Mouse (Mus musculus): Measurements from ENCODE around the gene Cd22. TPM values are rescaled to one million over a fixed set of nuclear protein-coding genes. Genes with fewer than 3 reads are reported as not detected.
A peak's percentile ranks its signal among the peaks of the same experiment; 100 is the strongest.

The Cd22 gene
- total and polyA plus RNA-seq, 2 experiments from 2014 or later = 0.09 to 3.2 TPM

DNA sequence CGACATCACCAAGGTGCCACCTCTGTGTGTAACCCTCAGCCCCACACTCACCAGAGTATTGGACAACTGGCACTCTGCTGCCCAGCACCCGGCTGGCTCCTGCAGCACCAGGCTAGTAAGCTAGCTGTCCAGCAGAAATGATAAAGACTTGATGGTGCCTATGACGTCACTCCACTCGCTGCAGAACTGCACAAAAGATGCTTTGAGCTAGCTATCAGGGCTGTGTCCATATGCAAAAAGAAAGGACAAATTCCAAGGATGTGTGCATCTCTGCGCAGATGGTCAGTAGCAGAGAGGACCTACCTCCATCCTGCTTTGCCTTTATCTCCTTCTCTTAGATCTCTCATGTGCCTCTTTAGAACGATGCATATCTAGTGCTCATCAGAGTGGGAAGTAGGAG is 24.1 kb downstream of the Cd22 start, which contains the start of gene Ffar3:
Gene Ffar3, minus strand, starts transcription at position 101 of the 400 bp plus-strand sequence.
- Histone ChIP-seq H3K4me3 (ENCODE audit: low read length) (no peak within 1 kb of the TSS), H3K9me3 (ENCODE audit: low read length) (no peaks in the 10 kb centered on the region), H3K4me1 (ENCODE audit: insufficient read depth, low read length) (no peaks in the 10 kb centered on the region), H3K4me2 (ENCODE audit: low read depth, low read length) (no peak within 1 kb of the TSS), H3K27ac (no peak within 1 kb of the TSS), H3K9ac (replicated peaks; ENCODE audit: low read length) (no peak within 1 kb of the TSS), H3K27me3 (ENCODE audit: insufficient read depth, low read length) (no peaks in the 10 kb centered on the region), H3K36me3 (ENCODE audit: insufficient read depth, low read length) (no peaks in the 10 kb centered on the region)
- TF ChIP-seq CTCF (IDR thresholded peaks at IDR 0.05; ENCODE audit: low read depth) = no peak
- DNase-seq (ENCODE audit: low spot score) (no peak), ATAC-seq (no peak)
- 82% methylated on average over 6 of the region's 6 CpGs for WGBS

DNA sequence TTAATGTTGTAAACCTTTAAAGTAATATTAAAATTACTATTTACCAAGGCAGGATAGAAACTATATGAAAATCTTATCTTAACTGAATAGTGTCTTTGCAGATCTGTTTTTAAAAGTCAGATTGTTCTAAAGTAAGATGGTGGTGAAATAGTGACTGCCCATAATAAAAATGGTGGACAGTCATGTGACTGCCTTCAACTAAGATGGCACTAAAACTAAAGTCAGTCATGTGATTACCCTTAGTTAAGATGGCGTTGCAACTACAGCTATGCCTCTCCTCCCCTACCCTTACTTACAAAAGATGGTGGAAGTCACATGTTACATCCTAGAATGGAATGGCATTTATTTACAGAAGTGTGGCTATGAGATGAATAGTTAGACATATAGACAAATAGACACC is 28.7 kb downstream of the Cd22 start:
- Histone ChIP-seq H3K36me3 (ENCODE audit: insufficient read depth, low read length) (no peaks in the 10 kb centered on the region), H3K4me2 (ENCODE audit: low read depth, low read length) (no peak overlapping the region), H3K9me3 (ENCODE audit: low read length) (no peaks in the 10 kb centered on the region), H3K9ac (replicated peaks; ENCODE audit: low read length) (no peak overlapping the region), H3K27me3 (ENCODE audit: insufficient read depth, low read length) (no peaks in the 10 kb centered on the region), H3K27ac (no peak overlapping the region), H3K4me3 (ENCODE audit: low read length) (no peak overlapping the region), H3K4me1 (ENCODE audit: insufficient read depth, low read length) (no peaks in the 10 kb centered on the region)
- ATAC-seq (no peak), DNase-seq (ENCODE audit: low spot score) (no peak)
- 75% methylated on average over 1 of the region's 1 CpGs for WGBS
- TF ChIP-seq CTCF (IDR thresholded peaks at IDR 0.05; ENCODE audit: low read depth) = no peak

DNA sequence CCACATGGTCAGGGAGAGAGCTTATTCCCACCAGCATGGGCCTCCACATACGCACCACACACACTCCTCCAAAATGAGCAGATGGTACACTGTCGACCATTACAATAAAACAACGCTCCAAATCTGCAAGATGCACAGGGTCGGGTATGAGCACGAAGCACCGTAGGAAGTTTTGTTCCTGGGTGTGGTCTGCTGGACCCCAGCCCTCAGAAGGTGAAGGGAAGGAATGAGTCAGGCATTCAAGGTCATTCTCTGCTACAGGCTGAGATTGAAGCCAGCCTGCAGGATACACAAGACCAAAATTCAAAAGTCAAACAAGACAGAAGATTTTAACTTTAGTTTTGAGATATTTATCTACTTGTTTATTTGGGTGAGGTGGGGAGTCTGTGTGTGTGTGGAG is 32.2 kb downstream of the Cd22 start:
- no peak overlapping the region for H3K4me3 ChIP-seq (ENCODE audit: low read length)
- 63% methylated on average over 6 of the region's 6 CpGs for WGBS
- TF ChIP-seq CTCF (IDR thresholded peaks at IDR 0.05; ENCODE audit: low read depth) = no peak
- no peak overlapping the region for H3K4me2 ChIP-seq (ENCODE audit: low read depth, low read length)
- no peaks in the 10 kb centered on the region for H3K9me3 ChIP-seq (ENCODE audit: low read length)
- ATAC-seq (no peak), DNase-seq (ENCODE audit: low spot score) (no peak)
- H3K4me1 ChIP-seq (ENCODE audit: insufficient read depth, low read length) = no peaks in the 10 kb centered on the region
- H3K36me3 ChIP-seq (ENCODE audit: insufficient read depth, low read length) = no peaks in the 10 kb centered on the region
- H3K27ac ChIP-seq = no peak overlapping the region
- no peaks in the 10 kb centered on the region for H3K27me3 ChIP-seq (ENCODE audit: insufficient read depth, low read length)
- no peak overlapping the region for H3K9ac ChIP-seq (replicated peaks; ENCODE audit: low read length)

DNA sequence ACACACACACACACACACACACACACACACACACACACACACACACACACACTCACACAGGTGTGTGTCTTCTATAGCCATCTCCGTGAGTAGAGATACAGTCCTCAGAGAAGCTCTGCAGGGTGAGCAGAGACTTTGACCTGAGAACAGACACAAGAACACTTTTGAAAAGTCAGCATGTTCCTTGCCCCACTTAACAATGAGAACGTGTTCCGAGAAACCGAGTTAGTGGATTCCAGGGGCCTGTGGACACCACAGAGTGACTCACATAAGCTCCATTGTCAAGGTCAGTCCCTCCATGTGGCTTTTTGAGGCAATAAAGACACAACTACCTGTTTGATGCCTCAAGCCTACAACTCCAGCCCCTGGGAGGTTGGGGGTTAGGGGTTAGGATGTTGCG is 32.8 kb downstream of the Cd22 start:
- no peak for TF ChIP-seq CTCF (IDR thresholded peaks at IDR 0.05; ENCODE audit: low read depth)
- no peaks in the 10 kb centered on the region for H3K9me3 ChIP-seq (ENCODE audit: low read length)
- ATAC-seq = no peak

DNA sequence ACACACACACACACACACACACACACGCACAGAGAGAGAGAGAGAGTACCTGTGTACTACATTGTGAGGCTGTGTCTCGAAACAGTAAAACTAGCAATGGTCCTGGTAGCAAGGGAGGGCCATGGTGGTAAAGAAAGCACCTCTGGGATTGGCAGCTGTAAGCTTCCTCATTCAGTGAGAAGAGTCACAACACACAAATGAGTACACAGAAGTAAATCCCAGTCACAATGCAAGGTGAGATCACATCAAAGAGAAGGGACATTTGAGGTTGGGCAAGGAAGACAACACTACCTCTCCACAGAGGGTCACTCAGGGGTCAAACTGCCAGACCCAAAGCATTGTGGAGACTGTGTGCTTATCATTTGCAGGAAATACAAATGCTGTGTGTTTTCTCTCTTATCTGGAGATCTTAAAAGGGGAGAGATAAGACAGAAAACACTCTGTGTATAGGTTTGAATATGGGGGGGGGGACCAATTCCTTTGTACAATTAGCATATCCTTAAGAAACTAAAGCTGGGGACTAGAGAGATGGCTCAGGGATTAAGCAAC is 33.6 kb downstream of the Cd22 start:
- H3K9me3 ChIP-seq (ENCODE audit: low read length) = no peaks in the 10 kb centered on the region
- H3K4me1 ChIP-seq (ENCODE audit: insufficient read depth, low read length) = no peaks in the 10 kb centered on the region
- 74% methylated on average over 2 of the region's 2 CpGs for WGBS
- no peaks in the 10 kb centered on the region for H3K36me3 ChIP-seq (ENCODE audit: insufficient read depth, low read length)
- no peaks in the 10 kb centered on the region for H3K27me3 ChIP-seq (ENCODE audit: insufficient read depth, low read length)
- no peak overlapping the region for H3K9ac ChIP-seq (replicated peaks; ENCODE audit: low read length)
- no peak overlapping the region for H3K4me2 ChIP-seq (ENCODE audit: low read depth, low read length)
- H3K4me3 ChIP-seq (ENCODE audit: low read length) = no peak overlapping the region
- ATAC-seq (no peak), DNase-seq (ENCODE audit: low spot score) (no peak)
- TF ChIP-seq CTCF (IDR thresholded peaks at IDR 0.05; ENCODE audit: low read depth) = no peak
- no peak overlapping the region for H3K27ac ChIP-seq

More for the DNA sequence above, 32.8 kb downstream of the Cd22 start:
- WGBS = 82% methylated on average over 5 of the region's 5 CpGs
- H3K4me2 ChIP-seq (ENCODE audit: low read depth, low read length) = no peak overlapping the region
- no peak for DNase-seq (ENCODE audit: low spot score)
- no peak overlapping the region for H3K27ac ChIP-seq
- no peaks in the 10 kb centered on the region for H3K36me3 ChIP-seq (ENCODE audit: insufficient read depth, low read length)
- no peaks in the 10 kb centered on the region for H3K4me1 ChIP-seq (ENCODE audit: insufficient read depth, low read length)
- no peak overlapping the region for H3K4me3 ChIP-seq (ENCODE audit: low read length)
- H3K9ac ChIP-seq (replicated peaks; ENCODE audit: low read length) = no peak overlapping the region
- no peaks in the 10 kb centered on the region for H3K27me3 ChIP-seq (ENCODE audit: insufficient read depth, low read length)

DNA sequence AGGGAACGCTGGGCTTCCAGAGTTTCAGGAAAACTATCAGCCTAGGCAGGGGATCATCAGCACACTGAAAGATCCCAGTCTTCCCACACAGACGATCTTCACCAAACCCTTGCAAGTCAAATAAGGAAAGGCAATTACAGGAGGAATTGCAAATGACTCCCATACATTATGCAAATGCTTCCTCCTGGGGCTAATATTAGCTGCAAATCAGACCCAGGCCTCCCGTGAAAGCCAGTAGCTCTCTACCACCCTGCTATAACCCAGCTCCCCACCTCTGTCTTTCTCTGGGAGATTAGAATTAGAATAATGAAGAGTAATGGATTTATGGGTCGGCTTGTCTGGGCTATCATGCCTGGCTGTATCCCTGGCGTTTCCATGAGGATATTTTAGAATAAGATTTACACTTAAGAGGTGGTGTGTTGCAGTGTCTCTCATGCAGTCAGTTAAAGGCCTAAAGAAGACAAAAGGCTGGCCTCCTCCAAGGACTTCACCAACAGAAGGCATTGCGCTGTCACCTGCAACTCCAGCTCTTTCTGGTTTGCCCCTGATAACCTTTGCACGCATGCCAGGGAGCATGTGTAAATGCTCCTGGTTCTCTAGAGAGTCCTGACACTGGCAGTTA is 35.4 kb downstream of the Cd22 start:
- WGBS = 33% methylated on average over 7 of the region's 7 CpGs
- ATAC-seq (no peak), DNase-seq (ENCODE audit: low spot score) (peak; percentile 15)
- no peak overlapping the region for H3K4me3 ChIP-seq (ENCODE audit: low read length)
- H3K9me3 ChIP-seq (ENCODE audit: low read length) = no peaks in the 10 kb centered on the region
- no peak overlapping the region for H3K9ac ChIP-seq (replicated peaks; ENCODE audit: low read length)
- no peak for TF ChIP-seq CTCF (IDR thresholded peaks at IDR 0.05; ENCODE audit: low read depth)
- H3K36me3 ChIP-seq (ENCODE audit: insufficient read depth, low read length) = no peaks in the 10 kb centered on the region
- H3K27me3 ChIP-seq (ENCODE audit: insufficient read depth, low read length) = no peaks in the 10 kb centered on the region
- no peak overlapping the region for H3K4me2 ChIP-seq (ENCODE audit: low read depth, low read length)
- 0 out of 2 replicates have a peak overlapping the region, but pooled peaks have one; percentile 15 for H3K27ac ChIP-seq
- H3K4me1 ChIP-seq (ENCODE audit: insufficient read depth, low read length) = no peaks in the 10 kb centered on the region

DNA sequence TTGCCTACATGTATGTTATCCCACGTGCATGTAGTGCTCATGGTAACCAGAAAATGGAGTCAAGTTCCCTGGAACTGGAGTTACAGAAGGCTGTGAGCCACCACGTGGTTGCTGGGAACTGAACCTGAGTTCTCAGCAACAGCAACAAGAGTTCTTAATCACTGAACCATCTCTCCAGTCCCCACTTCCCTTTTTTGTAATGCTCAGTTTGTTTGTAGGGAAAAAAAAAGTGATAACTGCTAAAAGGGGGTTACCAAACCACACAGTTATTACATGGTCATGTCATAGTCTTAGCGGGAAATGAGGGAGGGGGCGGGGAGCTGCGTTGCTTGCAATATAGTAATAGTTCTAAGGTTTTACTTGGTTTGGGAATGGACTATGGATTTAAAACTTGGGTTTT is 38.0 kb downstream of the Cd22 start:
- ATAC-seq = no peak
- Histone ChIP-seq H3K27ac (no peak overlapping the region), H3K4me1 (ENCODE audit: insufficient read depth, low read length) (no peaks in the 10 kb centered on the region), H3K36me3 (ENCODE audit: insufficient read depth, low read length) (no peaks in the 10 kb centered on the region), H3K4me3 (ENCODE audit: low read length) (no peak overlapping the region), H3K9ac (replicated peaks; ENCODE audit: low read length) (no peak overlapping the region), H3K9me3 (ENCODE audit: low read length) (no peaks in the 10 kb centered on the region), H3K4me2 (ENCODE audit: low read depth, low read length) (no peak overlapping the region), H3K27me3 (ENCODE audit: insufficient read depth, low read length) (no peaks in the 10 kb centered on the region)
- no peak for DNase-seq (ENCODE audit: low spot score)
- TF ChIP-seq CTCF (IDR thresholded peaks at IDR 0.05; ENCODE audit: low read depth) = no peak
- 82% methylated on average over 5 of the region's 5 CpGs for WGBS

Measured in hindbrain, postnatal 0 days (tissue).